Mouse (Mus musculus): Measurements from ENCODE around the gene Fmo1.

Fmo1 gene

GRCm38 (mm10) chr1:162866280-162866681 is at the start of gene Fmo1:
Gene Fmo1 (minus strand): TSS chr1:162866610.
- DNase-seq, result no peak

- no peak for DNase-seq
These were observed 48.6 kb upstream of the Fmo1 start for GRCm38 (mm10) chr1:162914932-162915556.

- no peak for DNase-seq
These were observed 45.7 kb upstream of the Fmo1 start for GRCm38 (mm10) chr1:162912085-162912484.

- DNase-seq, result no peak
These were observed 35.5 kb upstream of the Fmo1 start for GRCm38 (mm10) chr1:162901879-162902278.

- peak; percentile 35 for DNase-seq
These were observed 31.7 kb upstream of the Fmo1 start, which contains the start of gene Fmo2 for GRCm38 (mm10) chr1:162897838-162898811. Gene Fmo2 (minus strand): TSS chr1:162898726.

GRCm38 (mm10) chr1:162895900-162896299 is 29.5 kb upstream of the Fmo1 start:
- peak; percentile 91 for DNase-seq

GRCm38 (mm10) chr1:162893014-162893413 is 26.6 kb upstream of the Fmo1 start:
- DNase-seq, result no peak

GRCm38 (mm10) chr1:162891980-162892451 is 25.6 kb upstream of the Fmo1 start:
- no peak for DNase-seq

- DNase-seq, result no peak
These were observed 22.2 kb upstream of the Fmo1 start for GRCm38 (mm10) chr1:162888646-162889045.

- no peak for DNase-seq
These were observed 21.2 kb upstream of the Fmo1 start for GRCm38 (mm10) chr1:162887644-162888043.

- no peak for DNase-seq
These were observed 19.9 kb upstream of the Fmo1 start for GRCm38 (mm10) chr1:162886138-162886816.

GRCm38 (mm10) chr1:162882681-162883080 is 16.3 kb upstream of the Fmo1 start:
- DNase-seq, result no peak

GRCm38 (mm10) chr1:162879595-162880369 is 13.4 kb upstream of the Fmo1 start:
- DNase-seq, result peak; percentile 80

- DNase-seq, result no peak
These were observed 8.7 kb upstream of the Fmo1 start for GRCm38 (mm10) chr1:162875091-162875490.

GRCm38 (mm10) chr1:162871701-162872311 is 5.4 kb upstream of the Fmo1 start:
- DNase-seq, result peak; percentile 56

GRCm38 (mm10) chr1:162870978-162871377 is 4.6 kb upstream of the Fmo1 start:
- DNase-seq, result no peak

GRCm38 (mm10) chr1:162867396-162867795 is 986 bp upstream of the Fmo1 start:
- no peak for DNase-seq

- DNase-seq, result no peak
These were observed 948 bp downstream of the Fmo1 start for GRCm38 (mm10) chr1:162865493-162865830.

GRCm38 (mm10) chr1:162864816-162865492 is 1.5 kb downstream of the Fmo1 start:
- DNase-seq, result no peak

GRCm38 (mm10) chr1:162864279-162864678 is 2.1 kb downstream of the Fmo1 start:
- no peak for DNase-seq

- DNase-seq, result no peak
These were observed 2.8 kb downstream of the Fmo1 start for GRCm38 (mm10) chr1:162863579-162863978.
